Mouse (Mus musculus) neural tube, embryonic 11.5 days (tissue): ENCODE data around the gene Ovca2. TPM values are rescaled to one million over a fixed set of nuclear protein-coding genes. Genes with fewer than 3 reads are reported as not detected.

Source experiments
- ATAC-seq: fragments of 200-750 bp; cut with Nextera tagmentation; 2 replicates; pipeline ENCODE4 v1.8.0; 2017; ENCODE audit warnings: moderate number of reproducible peaks, mild to moderate bottlenecking, moderate TSS enrichment, moderate library complexity; ENCODE audit not compliant: insufficient read depth, low FRiP score, low TSS enrichment
- DNase-seq: peaks from one replicate; pipeline ENCODE4 v3.0.0-alpha.2; 2015; ENCODE audit warnings: low spot score
- H3K27ac ChIP-seq: fragments of 300-500 bp; sonication (generic); 2 replicates; pipeline ENCODE4 v1.5.1; 2014; ENCODE audit warnings: low read depth, mild to moderate bottlenecking, low read length
- H3K27me3 ChIP-seq: fragments of 300-500 bp; sonication (generic); 2 replicates; pipeline ENCODE4 v1.6.1; 2014; ENCODE audit warnings: mild to moderate bottlenecking, low read length, mixed read lengths; ENCODE audit not compliant: control insufficient read depth, insufficient read depth
- H3K36me3 ChIP-seq: fragments of 300-500 bp; sonication (generic); 2 replicates; pipeline ENCODE4 v1.6.1; 2014; ENCODE audit warnings: mild to moderate bottlenecking, low read length, moderate library complexity, mixed read lengths; ENCODE audit not compliant: control insufficient read depth, insufficient read depth
- H3K4me1 ChIP-seq: fragments of 300-500 bp; sonication (generic); 2 replicates; pipeline ENCODE4 v1.6.1; 2014; ENCODE audit warnings: low read length, mixed read lengths; ENCODE audit not compliant: control insufficient read depth, insufficient read depth
- H3K4me2 ChIP-seq: fragments of 300-500 bp; sonication (generic); 2 replicates; pipeline ENCODE4 v1.6.1; 2014; ENCODE audit warnings: low read depth, mild to moderate bottlenecking, moderate library complexity
- H3K4me3 ChIP-seq: fragments of 300-500 bp; sonication (generic); 2 replicates; pipeline ENCODE4 v1.5.1; 2014; ENCODE audit warnings: low read depth, low read length
- H3K9ac ChIP-seq: fragments of 300-500 bp; sonication (generic); 2 replicates; pipeline ENCODE4 v1.6.1; 2014; ENCODE audit warnings: mild to moderate bottlenecking, low read length
- H3K9me3 ChIP-seq: fragments of 300-500 bp; sonication (generic); 2 replicates; pipeline ENCODE4 v1.6.1; 2016; ENCODE audit warnings: low read length; ENCODE audit not compliant: control insufficient read depth
- WGBS: fragments of 180-500 bp; shearing (Covaris S2); extraction: QIAGEN DNeasy Blood & Tissue Kit; methylation state at CpG from one replicate; pipeline ENCODE4 v1.1.7; 2014; 5-methylcytosine and 5-hydroxymethylcytosine counted together
- polyA plus RNA-seq: library from polyadenylated mRNA; unstranded; fragments of >200 nt; fragmentation: Nextera tagmentation; extraction: Ambion mirVana; gene quantifications from 2 replicates; pipeline ENCODE4 v1.2.1, GENCODE M21; 2014

Gene Ovca2
- polyA plus RNA-seq, 1 experiment from 2014 or later = 37.4 TPM

DNA sequence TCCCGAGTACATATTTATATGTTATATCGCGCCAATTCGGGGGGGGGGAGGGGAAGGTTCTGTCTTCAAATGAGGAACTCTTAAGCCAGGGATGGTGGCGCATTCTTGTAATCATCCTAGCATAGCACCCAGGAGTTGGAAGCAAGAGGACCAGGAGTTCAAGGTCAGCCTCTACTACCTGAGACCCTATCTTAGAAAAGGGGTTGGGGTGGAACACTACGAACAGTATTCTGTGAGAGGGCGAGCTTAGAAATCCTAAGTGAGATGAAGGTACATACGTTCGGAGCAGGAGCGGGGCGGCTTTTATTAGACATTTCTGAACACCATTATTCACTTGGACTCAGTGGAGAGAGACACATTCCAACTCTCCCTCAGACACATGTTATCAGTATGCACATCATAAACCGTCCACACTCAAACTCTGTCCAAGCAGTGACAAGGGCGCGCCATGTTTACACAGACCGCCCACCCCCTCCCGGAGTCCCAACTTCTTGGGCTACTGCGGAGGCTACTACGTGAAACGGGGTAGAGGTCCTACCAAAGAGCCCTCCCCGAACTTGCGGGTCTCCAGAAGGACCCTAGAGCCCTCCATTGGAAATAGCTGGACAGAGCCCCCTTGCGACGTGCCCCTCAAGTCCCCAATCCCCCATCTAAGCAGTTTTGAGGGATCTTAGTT lies 9.1 kb downstream of the Ovca2 start, which contains the start of gene Hic1:
Hic1 (minus strand) TSS at position 115 of the 676 bp plus-strand sequence.
- 7% methylated on average over 23 of the region's 23 CpGs for WGBS
- 0 out of 2 replicates have a peak within 1 kb of the TSS, but pooled peaks have one; percentile 23 for H3K27ac ChIP-seq
- no peaks in the 10 kb centered on the region for H3K9me3 ChIP-seq
- peak within 1 kb of the TSS; percentile 54 for H3K4me3 ChIP-seq
- H3K27me3 ChIP-seq = peaks cover 87% of the 10 kb centered on the region
- ATAC-seq (no peak), DNase-seq (peak; percentile 44)
- H3K4me2 ChIP-seq = peak within 1 kb of the TSS; percentile 77
- H3K4me1 ChIP-seq = peaks cover 49% of the 10 kb centered on the region
- peak within 1 kb of the TSS; percentile 60 for H3K9ac ChIP-seq
- no peaks in the 10 kb centered on the region for H3K36me3 ChIP-seq

GRCm38 (mm10) chr11:75168590-75169361 lies 9.9 kb downstream of the Ovca2 start:
- DNase-seq (peak; percentile 88), ATAC-seq (no peak)
- Histone ChIP-seq H3K27ac (0 out of 2 replicates have a peak overlapping the region, but pooled peaks have one; percentile 23), H3K36me3 (no peaks in the 10 kb centered on the region), H3K4me1 (peaks cover 47% of the 10 kb centered on the region), H3K9me3 (no peaks in the 10 kb centered on the region), H3K4me2 (peak overlapping the region; percentile 71), H3K4me3 (peak overlapping the region; percentile 54), H3K27me3 (peaks cover 94% of the 10 kb centered on the region), H3K9ac (peak overlapping the region; percentile 60)
- WGBS = under 1% methylated on average over 61 of the region's 83 CpGs

DNA sequence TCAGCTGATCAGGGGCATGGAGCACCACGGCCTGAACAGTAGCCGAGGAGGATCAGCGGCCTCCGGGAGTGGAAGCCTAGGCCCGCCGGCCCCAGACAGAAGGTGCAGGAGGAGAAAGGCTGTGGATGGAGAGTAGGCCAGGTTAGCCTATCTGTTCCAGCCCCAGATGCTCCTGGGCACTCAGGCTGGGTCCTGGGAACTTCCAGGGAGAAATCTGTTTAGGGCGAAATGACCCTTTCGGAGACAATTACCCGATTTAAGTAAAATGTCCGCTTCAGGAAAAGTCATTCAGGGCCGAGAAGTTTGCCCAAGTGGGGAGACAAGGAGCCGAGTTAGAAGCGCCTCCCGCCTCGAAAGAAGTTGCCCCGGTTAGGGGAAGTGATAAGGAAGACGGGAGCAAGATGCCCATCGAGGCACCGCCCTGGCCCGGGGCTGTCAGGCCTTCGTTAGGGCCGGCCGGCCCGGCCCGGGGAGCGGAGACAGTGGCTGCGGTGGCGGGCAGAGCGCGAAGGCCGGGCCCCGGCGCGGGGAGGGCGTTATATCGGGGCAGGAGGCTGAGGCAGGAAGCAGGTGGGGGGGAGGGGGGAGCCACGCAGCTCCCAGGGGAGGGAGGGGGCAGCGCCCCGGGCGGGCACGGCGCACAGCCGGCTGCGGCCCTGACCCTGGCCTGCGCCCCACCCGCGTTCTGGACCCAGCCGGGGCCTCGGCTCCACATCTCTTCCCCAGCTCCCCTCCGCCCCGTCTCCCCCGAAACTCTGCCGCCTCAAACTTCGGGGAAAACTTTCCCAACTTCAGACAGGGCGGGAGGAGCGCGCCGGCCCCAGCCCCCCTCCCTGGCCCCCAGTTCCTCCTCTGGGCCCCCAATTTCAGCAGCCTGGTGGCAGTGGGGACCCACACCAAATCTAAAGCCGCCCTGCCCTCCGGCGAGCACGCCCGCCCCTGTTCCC lies 10.7 kb downstream of the Ovca2 start:
- no peak for ATAC-seq
- WGBS = 3% methylated on average over 30 of the region's 63 CpGs
- Histone ChIP-seq H3K36me3 (peaks cover 6% of the 10 kb centered on the region), H3K9me3 (no peaks in the 10 kb centered on the region), H3K4me1 (peaks cover 42% of the 10 kb centered on the region), H3K27me3 (peaks cover 96% of the 10 kb centered on the region), H3K27ac (0 out of 2 replicates have a peak overlapping the region, but pooled peaks have one; percentile 23), H3K4me2 (peak overlapping the region; percentile 71), H3K9ac (peak overlapping the region; percentile 60), H3K4me3 (peak overlapping the region; percentile 54)
- no peak for DNase-seq

DNA sequence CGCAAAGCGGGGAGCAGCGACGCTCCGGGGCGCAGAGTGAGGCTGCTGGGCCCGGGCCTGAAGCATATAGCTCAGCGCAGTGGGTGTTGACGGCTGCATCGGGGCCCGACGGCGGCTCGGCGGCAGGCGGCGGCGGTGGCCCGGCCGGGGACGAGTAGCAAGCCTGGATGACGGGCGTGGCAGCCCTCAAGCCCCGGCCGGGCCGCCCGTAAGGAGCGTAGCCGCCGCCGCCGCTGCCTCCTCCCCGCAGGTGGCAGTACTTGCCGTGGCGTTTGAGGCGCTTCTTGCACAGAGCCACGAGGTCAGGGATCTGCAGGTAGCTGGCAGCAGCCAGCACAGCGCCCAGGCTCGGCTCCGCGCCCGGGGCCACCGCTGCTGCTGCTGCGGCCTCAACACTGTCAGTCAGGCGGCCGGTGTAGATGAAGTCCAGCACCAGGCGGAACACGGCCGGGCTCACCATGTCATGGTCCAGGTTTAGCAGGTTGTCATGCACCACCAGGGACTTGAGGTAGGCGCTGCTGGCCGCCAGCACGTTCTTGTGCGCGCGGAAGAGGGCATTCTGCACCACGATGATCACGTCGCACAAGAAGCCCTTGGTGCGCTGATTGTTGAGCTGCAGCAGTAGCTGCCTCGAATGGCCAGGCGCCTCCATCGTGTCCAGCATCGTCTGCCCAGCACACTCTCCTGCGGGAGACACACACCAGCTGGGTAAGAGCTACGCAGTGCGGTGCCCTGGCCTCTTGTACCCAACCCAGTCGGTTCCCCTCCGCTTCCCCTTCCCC lies 11.6 kb downstream of the Ovca2 start:
- H3K36me3 ChIP-seq = peaks cover 9% of the 10 kb centered on the region
- peak overlapping the region; percentile 54 for H3K4me3 ChIP-seq
- peak overlapping the region; percentile 22 for H3K9ac ChIP-seq
- no peaks in the 10 kb centered on the region for H3K9me3 ChIP-seq
- WGBS = 2% methylated on average over 60 of the region's 68 CpGs
- H3K27me3 ChIP-seq = peaks cover 88% of the 10 kb centered on the region
- H3K27ac ChIP-seq = no peak overlapping the region
- DNase-seq = peak; percentile 48
- ATAC-seq = no peak
- peak overlapping the region; percentile 71 for H3K4me2 ChIP-seq
- peaks cover 34% of the 10 kb centered on the region for H3K4me1 ChIP-seq

DNA sequence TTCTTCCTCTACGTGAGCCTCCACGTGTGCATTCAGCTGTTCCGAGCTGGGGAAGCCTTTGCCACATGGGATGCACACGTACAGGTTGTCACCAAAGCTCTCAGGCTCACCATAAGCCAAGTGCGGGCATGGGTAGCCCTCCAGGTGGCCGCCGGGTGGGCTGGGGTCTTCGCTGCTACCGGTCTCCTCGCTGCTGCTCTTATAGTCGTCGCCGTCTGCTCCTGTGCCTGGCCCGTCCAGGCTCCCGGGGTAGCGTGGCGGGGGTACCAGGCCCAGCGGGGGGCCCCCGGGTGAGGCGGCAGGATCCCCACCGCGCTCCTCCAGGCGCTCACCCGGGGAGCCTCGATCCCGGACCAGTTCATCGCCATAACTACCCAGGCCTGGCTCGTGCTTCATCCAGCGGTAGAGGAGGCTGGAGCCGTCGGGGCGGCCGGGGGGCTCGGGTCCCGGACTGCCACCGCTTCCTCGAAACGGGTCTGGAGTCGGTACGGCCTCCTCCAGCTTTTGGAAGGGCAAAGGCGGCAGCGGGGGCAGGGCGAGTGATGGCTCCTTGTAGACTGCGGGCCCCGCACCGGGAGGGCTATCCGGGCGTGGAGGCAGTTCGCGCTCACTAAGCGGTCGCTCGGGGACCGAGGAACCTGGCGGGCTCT lies 12.3 kb downstream of the Ovca2 start:
- H3K27ac ChIP-seq = no peak overlapping the region
- no peak for DNase-seq
- H3K27me3 ChIP-seq = peaks cover 80% of the 10 kb centered on the region
- WGBS = 4% methylated on average over 55 of the region's 55 CpGs
- H3K9ac ChIP-seq = peak overlapping the region; percentile 22
- no peaks in the 10 kb centered on the region for H3K9me3 ChIP-seq
- H3K36me3 ChIP-seq = peaks cover 9% of the 10 kb centered on the region
- peak overlapping the region; percentile 71 for H3K4me2 ChIP-seq
- peaks cover 33% of the 10 kb centered on the region for H3K4me1 ChIP-seq
- ATAC-seq = no peak
- peak overlapping the region; percentile 54 for H3K4me3 ChIP-seq

GRCm38 (mm10) chr11:75165441-75166192 lies 13.0 kb downstream of the Ovca2 start:
- H3K9me3 ChIP-seq = no peaks in the 10 kb centered on the region
- peaks cover 73% of the 10 kb centered on the region for H3K27me3 ChIP-seq
- peak; percentile 62 for DNase-seq
- H3K4me3 ChIP-seq = peak overlapping the region; percentile 54
- peaks cover 9% of the 10 kb centered on the region for H3K36me3 ChIP-seq
- H3K27ac ChIP-seq = no peak overlapping the region
- no peak for ATAC-seq
- H3K9ac ChIP-seq = no peak overlapping the region; the same call in 1 of the 2 replicates
- 3% methylated on average over 52 of the region's 54 CpGs for WGBS
- H3K4me1 ChIP-seq = peaks cover 32% of the 10 kb centered on the region
- H3K4me2 ChIP-seq = peak overlapping the region; percentile 71

DNA sequence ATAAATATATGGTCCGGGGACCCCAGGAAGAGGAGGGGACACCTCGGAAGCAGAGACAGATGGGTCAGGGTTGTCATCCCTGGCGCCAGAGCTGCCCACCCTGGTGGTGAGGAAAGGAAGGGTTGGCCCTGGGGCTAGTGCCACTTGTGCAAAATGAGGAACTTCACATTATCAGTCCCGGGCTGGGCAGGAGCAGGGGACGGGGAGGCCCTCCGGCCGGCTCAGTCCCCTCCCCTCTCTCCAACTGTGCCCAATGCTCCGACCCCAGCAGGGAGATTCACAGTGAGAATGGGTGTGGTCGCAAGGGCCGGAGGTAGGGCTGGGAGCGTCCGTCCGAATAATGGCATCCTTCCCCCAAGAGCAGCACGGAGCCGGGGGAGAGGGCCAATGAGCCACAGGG lies 13.9 kb downstream of the Ovca2 start:
- 13% methylated on average over 15 of the region's 15 CpGs for WGBS
- Histone ChIP-seq H3K27ac (no peak overlapping the region), H3K27me3 (peaks cover 65% of the 10 kb centered on the region), H3K4me2 (no peak overlapping the region), H3K4me1 (peaks cover 29% of the 10 kb centered on the region), H3K9me3 (no peaks in the 10 kb centered on the region), H3K9ac (no peak overlapping the region), H3K36me3 (peaks cover 9% of the 10 kb centered on the region), H3K4me3 (no peak overlapping the region)
- ATAC-seq (no peak), DNase-seq (no peak)
